Mouse (Mus musculus): ENCODE results near the gene Hdhd3.

- no peak for TF ChIP-seq POLR2A (IDR thresholded peaks at IDR 0.05; ENCODE audit: borderline replicate concordance, extremely low read depth, low read depth, low read length)
- TF ChIP-seq CTCF (IDR thresholded peaks at IDR 0.05; ENCODE audit: insufficient read depth, low read length): no peak
These were observed 31.2 kb downstream of the Hdhd3 start for GRCm38 (mm10) chr4:62472071-62472470.
